21 mouse cellular contexts compared by ENCODE assay signal in genomic region chr19:38244748-38245147, GRCm38 (mm10). TPM values are rescaled to one million over a fixed set of nuclear protein-coding genes. Genes with fewer than 3 reads are reported as not detected.
A peak's percentile ranks its signal among the peaks of the same experiment; 100 is the strongest.
DNase-seq lines count a peak whose midpoint lies in the region; ATAC-seq lines count a peak whose summit lies in the region.
"Had no signal": no experiment of that assay in that cellular context is flagged by ENCODE, and none has a peak within 500 bp of the region (broad histone marks: within the 10 kb centered on the region; RNA-seq: fewer than 3 reads in every experiment).

No protein-coding gene starts in this region.

- no peak for DNase-seq in hindbrain, embryonic 11.5 days (ENCODE audit: low spot score)
- DNase-seq in hindbrain, embryonic 10.5 days (ENCODE audit: low spot score): no peak
- DNase-seq in forebrain, embryonic 11.5 days (ENCODE audit: low spot score): no peak
- no peak for DNase-seq in thymus, postnatal 10 days (ENCODE audit: low spot score in 2 of 2)
- DNase-seq: cerebellum, adult 2 months; embryo, embryonic 11 days; gastrocnemius, adult 2 months; heart, adult 2 months; heart, postnatal 14 days; kidney, postnatal 10 days; lung, postnatal 10 days; right cerebral cortex, postnatal 25 days had no signal

- H3K4me1 ChIP-seq in hindbrain, embryonic 11.5 days (replicated peaks; ENCODE audit: control insufficient read depth, insufficient read depth, low read length): no peaks in the 10 kb centered on the region; the same call in 1 of the 2 replicates
- peaks cover 10% of the 10 kb centered on the region; the same call in 1 of the 2 replicates for H3K4me1 ChIP-seq in hindbrain, embryonic 10.5 days (replicated peaks)
- H3K4me1 ChIP-seq in forebrain, embryonic 11.5 days (replicated peaks; ENCODE audit: control insufficient read depth, insufficient read depth, low read length): peaks cover 2% of the 10 kb centered on the region; the same call in 1 of the 2 replicates
- peaks cover 26% of the 10 kb centered on the region for H3K4me1 ChIP-seq in hindbrain, embryonic 15.5 days (replicated peaks)
- H3K4me1 ChIP-seq in neural tube, embryonic 15.5 days: peaks cover 13% of the 10 kb centered on the region

- H3K27me3 ChIP-seq in hindbrain, embryonic 11.5 days (ENCODE audit: control insufficient read depth, insufficient read depth, low read length): no peaks in the 10 kb centered on the region
- H3K27me3 ChIP-seq in hindbrain, embryonic 10.5 days (ENCODE audit: insufficient read depth, poor library complexity, severe bottlenecking): no peaks in the 10 kb centered on the region
- H3K27me3 ChIP-seq in forebrain, embryonic 11.5 days (ENCODE audit: control insufficient read depth, insufficient read depth, low read length): no peaks in the 10 kb centered on the region
- no peaks in the 10 kb centered on the region for H3K27me3 ChIP-seq in hindbrain, embryonic 15.5 days
- H3K27me3 ChIP-seq in neural tube, embryonic 15.5 days (replicated peaks): no peaks in the 10 kb centered on the region

- no peak overlapping the region for H3K9ac ChIP-seq in hindbrain, embryonic 11.5 days (ENCODE audit: low read depth, low read length)
- no peak overlapping the region for H3K9ac ChIP-seq in forebrain, embryonic 11.5 days (ENCODE audit: low read length)
- H3K9ac ChIP-seq in hindbrain, embryonic 15.5 days: no peak overlapping the region
- no peak overlapping the region for H3K9ac ChIP-seq in neural tube, embryonic 15.5 days (replicated peaks)
- H3K9ac ChIP-seq: liver, embryonic 14.5 days had no signal

- H3K4me2 ChIP-seq in hindbrain, embryonic 11.5 days (replicated peaks; ENCODE audit: low read depth, low read length): no peak overlapping the region
- no peak overlapping the region for H3K4me2 ChIP-seq in forebrain, embryonic 11.5 days (ENCODE audit: low read depth, low read length, severe bottlenecking)
- H3K4me2 ChIP-seq in hindbrain, embryonic 15.5 days: no peak overlapping the region
- H3K4me2 ChIP-seq in neural tube, embryonic 15.5 days: no peak overlapping the region

- H3K4me3 ChIP-seq in hindbrain, embryonic 11.5 days (ENCODE audit: low read depth, low read length): no peak overlapping the region
- no peak overlapping the region for H3K4me3 ChIP-seq in hindbrain, embryonic 10.5 days
- no peak overlapping the region for H3K4me3 ChIP-seq in forebrain, embryonic 11.5 days (ENCODE audit: low read depth, low read length)
- no peak overlapping the region for H3K4me3 ChIP-seq in hindbrain, embryonic 15.5 days
- no peak overlapping the region for H3K4me3 ChIP-seq in neural tube, embryonic 15.5 days (replicated peaks)
- H3K4me3 ChIP-seq: erythroblast, embryonic 14.5 days; heart, adult 2 months had no signal

- peak overlapping the region; percentile 42; the same call in 1 of the 2 replicates for H3K27ac ChIP-seq in hindbrain, embryonic 11.5 days (ENCODE audit: low read depth, low read length)
- no peak overlapping the region for H3K27ac ChIP-seq in hindbrain, embryonic 10.5 days
- 0 out of 2 replicates have a peak overlapping the region, but pooled peaks have one; percentile 42 for H3K27ac ChIP-seq in forebrain, embryonic 11.5 days (ENCODE audit: low read depth, low read length)
- peak overlapping the region; percentile 77 for H3K27ac ChIP-seq in hindbrain, embryonic 15.5 days (replicated peaks)
- peak overlapping the region; percentile 69 for H3K27ac ChIP-seq in neural tube, embryonic 15.5 days (replicated peaks)
- H3K27ac ChIP-seq: gastrocnemius, adult 2 months; heart, adult 2 months; liver, embryonic 14.5 days had no signal

- 78% methylated on average over 8 of the region's 8 CpGs for WGBS in hindbrain, embryonic 11.5 days
- WGBS in hindbrain, embryonic 10.5 days: 77% methylated on average over 8 of the region's 8 CpGs
- 73% methylated on average over 8 of the region's 8 CpGs for WGBS in forebrain, embryonic 11.5 days
- WGBS in hindbrain, embryonic 15.5 days: 63% methylated on average over 8 of the region's 8 CpGs
- WGBS in neural tube, embryonic 15.5 days: 60% methylated on average over 8 of the region's 8 CpGs

- ATAC-seq in hindbrain, embryonic 11.5 days (ENCODE audit: low FRiP score): no peak
- ATAC-seq in forebrain, embryonic 11.5 days (replicated peaks; ENCODE audit: low FRiP score): no peak
- no peak for ATAC-seq in hindbrain, embryonic 15.5 days (ENCODE audit: low FRiP score, low read depth)
- ATAC-seq in neural tube, embryonic 15.5 days (ENCODE audit: low FRiP score): no peak
- no peak for ATAC-seq in granulocyte monocyte progenitor cell, adult 5-6 weeks (replicated peaks; ENCODE audit: poor library complexity, severe bottlenecking)
- ATAC-seq in CD4-positive, CD25-positive, alpha-beta regulatory T cell, adult 4 months: no peak
- ATAC-seq: intestine, postnatal 0 days had no signal

- no peaks in the 10 kb centered on the region for H3K9me3 ChIP-seq in hindbrain, embryonic 11.5 days (ENCODE audit: control insufficient read depth, low read length)
- H3K9me3 ChIP-seq in hindbrain, embryonic 10.5 days: no peaks in the 10 kb centered on the region
- no peaks in the 10 kb centered on the region for H3K9me3 ChIP-seq in forebrain, embryonic 11.5 days (ENCODE audit: control insufficient read depth, low read length)
- no peaks in the 10 kb centered on the region for H3K9me3 ChIP-seq in hindbrain, embryonic 15.5 days
- H3K9me3 ChIP-seq in neural tube, embryonic 15.5 days (replicated peaks): no peaks in the 10 kb centered on the region

- H3K36me3 ChIP-seq in hindbrain, embryonic 11.5 days (ENCODE audit: control insufficient read depth, insufficient read depth, low read length): no peaks in the 10 kb centered on the region
- no peaks in the 10 kb centered on the region for H3K36me3 ChIP-seq in hindbrain, embryonic 10.5 days
- no peaks in the 10 kb centered on the region for H3K36me3 ChIP-seq in forebrain, embryonic 11.5 days (ENCODE audit: control insufficient read depth, insufficient read depth, low read length)
- no peaks in the 10 kb centered on the region for H3K36me3 ChIP-seq in hindbrain, embryonic 15.5 days
- no peaks in the 10 kb centered on the region for H3K36me3 ChIP-seq in neural tube, embryonic 15.5 days

RNA-seq across cellular contexts. Expression of gene Lgi1, which starts 19.6 kb away (rescaled TPM):
- polyA plus RNA-seq in hindbrain, embryonic 11.5 days (2014; fragmentation: Nextera tagmentation; extraction: Ambion mirVana): 2.1 TPM in 2 replicates
- polyA plus RNA-seq in hindbrain, embryonic 10.5 days (2016; fragmentation: Nextera tagmentation; extraction: Ambion mirVana): 1.1 and 2.2 TPM in 2 replicates
- 0.69 and 1.2 TPM in 2 replicates for polyA plus RNA-seq in forebrain, embryonic 11.5 days (2014; fragmentation: Nextera tagmentation; extraction: Ambion mirVana)
- polyA plus RNA-seq in hindbrain, embryonic 15.5 days (2015; fragmentation: Nextera tagmentation; extraction: Ambion mirVana): 18.8 and 19.5 TPM in 2 replicates
- polyA plus RNA-seq in neural tube, embryonic 15.5 days (2015; fragmentation: Nextera tagmentation; extraction: Ambion mirVana): 19.5 and 24.7 TPM in 2 replicates
- 2.4 TPM in 1 of 2 replicates, not detected in the other for total RNA-seq in granulocyte monocyte progenitor cell, adult 5-6 weeks (2014; fragmentation: Nextera tagmentation)
- 0.39 TPM in 1 of 2 replicates, not detected in the other for total RNA-seq in granulocyte monocyte progenitor cell, adult 5-6 weeks (2017)
- polyA plus RNA-seq in CD4-positive, CD25-positive, alpha-beta regulatory T cell, adult 4 months (2017; shearing (Covaris generic)): under 1 TPM; 0.27 to 0.28 TPM
- total RNA-seq: megakaryocyte-erythroid progenitor cell, adult 5-6 weeks had no signal
- polyA plus RNA-seq: erythroblast, embryonic 14.5 days; thymus, postnatal 0 days had no signal

RNA-seq across cellular contexts. Expression of gene Fra10ac1, which starts 20.8 kb away (rescaled TPM):
- 47.2 and 54.0 TPM in 2 replicates for polyA plus RNA-seq in hindbrain, embryonic 11.5 days (2014; fragmentation: Nextera tagmentation; extraction: Ambion mirVana)
- polyA plus RNA-seq in hindbrain, embryonic 10.5 days (2016; fragmentation: Nextera tagmentation; extraction: Ambion mirVana): 41.4 and 43.1 TPM in 2 replicates
- 47.2 and 50.3 TPM in 2 replicates for polyA plus RNA-seq in forebrain, embryonic 11.5 days (2014; fragmentation: Nextera tagmentation; extraction: Ambion mirVana)
- 39.9 and 40.2 TPM in 2 replicates for polyA plus RNA-seq in hindbrain, embryonic 15.5 days (2015; fragmentation: Nextera tagmentation; extraction: Ambion mirVana)
- 38.6 and 39.2 TPM in 2 replicates for polyA plus RNA-seq in neural tube, embryonic 15.5 days (2015; fragmentation: Nextera tagmentation; extraction: Ambion mirVana)
- 23.0 and 36.0 TPM in 2 replicates for total RNA-seq in granulocyte monocyte progenitor cell, adult 5-6 weeks (2014; fragmentation: Nextera tagmentation)
- total RNA-seq in granulocyte monocyte progenitor cell, adult 5-6 weeks (2017): 41.0 and 45.0 TPM in 2 replicates
- polyA plus RNA-seq in CD4-positive, CD25-positive, alpha-beta regulatory T cell, adult 4 months (2017; shearing (Covaris generic)): 10 to 100 TPM; 29.8 to 33.4 TPM
